Mouse (Mus musculus): ENCODE data around the gene Mtr. TPM values are rescaled to one million over a fixed set of nuclear protein-coding genes. Genes with fewer than 3 reads are reported as not detected.

The Mtr gene
- total and polyA plus RNA-seq, 2 experiments from 2014 or later, result 1.9 to 8.3 TPM

DNA sequence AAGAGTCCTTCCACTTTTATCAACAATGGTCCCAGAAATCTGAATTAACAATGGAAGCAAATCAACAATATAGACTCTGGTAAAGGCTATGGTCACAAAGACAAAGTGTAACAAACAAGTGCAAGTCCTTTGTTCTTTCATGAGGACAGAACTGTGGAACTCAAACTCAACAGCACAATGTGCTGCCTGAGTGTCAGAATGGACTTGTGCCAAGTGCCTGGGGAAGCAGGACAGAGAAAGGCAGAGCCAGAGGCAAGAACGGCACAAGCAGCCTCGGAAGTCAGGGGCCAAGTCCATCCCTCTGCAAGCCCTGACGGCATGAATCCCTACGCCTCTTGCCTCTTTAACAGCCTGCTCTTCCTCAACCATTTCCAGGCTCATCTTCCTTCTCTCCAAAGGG is 13.9 kb downstream of the Mtr start:
- Histone ChIP-seq H3K9ac (no peak overlapping the region), H3K4me1 (ENCODE audit: insufficient read depth) (no peaks in the 10 kb centered on the region), H3K9me3 (ENCODE audit: low read length) (no peaks in the 10 kb centered on the region), H3K4me2 (ENCODE audit: low read depth) (no peak overlapping the region), H3K27ac (ENCODE audit: low read depth, low read length) (no peak overlapping the region), H3K36me3 (ENCODE audit: insufficient read depth) (peaks cover 33% of the 10 kb centered on the region), H3K4me3 (ENCODE audit: low read depth, low read length) (no peak overlapping the region), H3K27me3 (ENCODE audit: insufficient read depth, low read length) (no peaks in the 10 kb centered on the region)
- DNase-seq, result peak; percentile 9
- no peak for ATAC-seq
- 61% methylated on average over 4 of the region's 4 CpGs for WGBS
- no peak for TF ChIP-seq CTCF (IDR thresholded peaks at IDR 0.05; ENCODE audit: low read depth)

DNA sequence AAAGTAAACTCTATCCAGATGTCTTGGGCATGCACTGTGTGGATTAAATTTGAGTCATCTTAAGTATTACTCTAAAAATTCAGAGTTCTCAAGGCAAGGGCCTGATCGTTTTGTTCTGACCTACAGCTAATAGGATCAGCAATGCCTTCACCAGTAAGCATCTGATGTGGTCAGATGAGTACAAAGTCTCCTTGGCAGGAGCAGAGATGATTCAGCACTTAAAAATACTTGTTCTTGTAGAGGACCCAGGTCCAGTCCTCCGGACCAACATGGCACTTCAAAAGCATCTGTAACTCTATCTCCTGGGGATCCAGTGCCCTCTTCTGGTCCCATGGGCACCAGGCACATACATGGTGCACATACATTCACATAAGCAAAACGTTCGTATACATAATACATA is 25.8 kb downstream of the Mtr start:
- ATAC-seq, result no peak
- no peak for TF ChIP-seq CTCF (IDR thresholded peaks at IDR 0.05; ENCODE audit: low read depth)
- WGBS, result 95% methylated on average over 4 of the region's 4 CpGs

DNA sequence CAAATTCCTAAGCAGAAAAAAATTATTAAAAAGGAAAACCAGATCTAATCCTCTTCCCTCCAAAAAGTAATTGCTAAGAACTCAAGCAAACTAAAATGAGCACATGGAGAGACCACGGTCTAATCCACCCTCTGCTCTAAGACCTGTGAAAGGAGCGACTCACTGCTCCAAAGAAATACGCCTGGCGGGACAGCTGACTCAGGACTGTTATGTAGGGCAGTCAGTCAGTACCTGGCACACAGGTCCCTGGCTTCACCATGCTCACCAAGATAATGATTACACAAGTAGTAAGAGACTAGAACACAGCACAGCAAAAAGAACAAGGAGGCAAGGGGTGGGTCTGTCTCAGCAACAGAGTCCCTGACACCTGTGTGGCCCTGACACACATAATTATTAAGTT is 29.7 kb downstream of the Mtr start:
- Histone ChIP-seq H3K36me3 (ENCODE audit: insufficient read depth) (peaks cover 58% of the 10 kb centered on the region), H3K4me3 (ENCODE audit: low read depth, low read length) (no peak overlapping the region), H3K27me3 (ENCODE audit: insufficient read depth, low read length) (no peaks in the 10 kb centered on the region), H3K4me1 (ENCODE audit: insufficient read depth) (no peaks in the 10 kb centered on the region), H3K27ac (ENCODE audit: low read depth, low read length) (no peak overlapping the region), H3K9me3 (ENCODE audit: low read length) (no peaks in the 10 kb centered on the region), H3K4me2 (ENCODE audit: low read depth) (no peak overlapping the region), H3K9ac (no peak overlapping the region)
- DNase-seq, result no peak
- no peak for TF ChIP-seq CTCF (IDR thresholded peaks at IDR 0.05; ENCODE audit: low read depth)
- no peak for ATAC-seq
- WGBS, result 87% methylated on average over 4 of the region's 4 CpGs

More for the DNA sequence above, 25.8 kb downstream of the Mtr start:
- H3K4me2 ChIP-seq (ENCODE audit: low read depth), result no peak overlapping the region
- no peaks in the 10 kb centered on the region for H3K9me3 ChIP-seq (ENCODE audit: low read length)
- no peaks in the 10 kb centered on the region for H3K27me3 ChIP-seq (ENCODE audit: insufficient read depth, low read length)
- no peak overlapping the region for H3K9ac ChIP-seq
- H3K36me3 ChIP-seq (ENCODE audit: insufficient read depth), result peaks cover 36% of the 10 kb centered on the region
- no peak overlapping the region for H3K27ac ChIP-seq (ENCODE audit: low read depth, low read length)
- H3K4me3 ChIP-seq (ENCODE audit: low read depth, low read length), result no peak overlapping the region
- no peaks in the 10 kb centered on the region for H3K4me1 ChIP-seq (ENCODE audit: insufficient read depth)
- no peak for DNase-seq

DNA sequence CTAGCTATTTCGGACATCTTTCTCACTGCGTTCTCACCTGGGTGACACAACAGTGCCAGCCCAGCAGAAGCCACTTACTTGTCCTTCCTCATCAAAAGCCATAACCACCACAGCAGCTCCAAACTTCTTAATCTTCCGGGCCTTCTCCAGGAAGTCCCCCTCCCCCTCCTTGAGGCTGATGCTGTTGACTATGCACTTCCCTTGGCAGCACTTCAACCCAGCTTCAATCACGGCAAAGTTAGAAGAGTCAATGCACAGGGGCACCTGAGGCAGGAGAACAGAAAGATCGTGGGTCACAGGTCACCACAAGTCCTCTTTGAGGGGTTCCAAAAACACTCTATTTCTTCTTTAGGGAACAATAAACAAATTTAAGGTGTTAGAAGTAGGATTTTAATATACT is 30.3 kb downstream of the Mtr start:
- TF ChIP-seq CTCF (IDR thresholded peaks at IDR 0.05; ENCODE audit: low read depth), result no peak
- no peak overlapping the region for H3K4me2 ChIP-seq (ENCODE audit: low read depth)
- no peaks in the 10 kb centered on the region for H3K9me3 ChIP-seq (ENCODE audit: low read length)
- DNase-seq (no peak), ATAC-seq (no peak)
- H3K4me1 ChIP-seq (ENCODE audit: insufficient read depth), result no peaks in the 10 kb centered on the region
- H3K27ac ChIP-seq (ENCODE audit: low read depth, low read length), result no peak overlapping the region
- H3K27me3 ChIP-seq (ENCODE audit: insufficient read depth, low read length), result no peaks in the 10 kb centered on the region
- peaks cover 54% of the 10 kb centered on the region for H3K36me3 ChIP-seq (ENCODE audit: insufficient read depth)
- 88% methylated on average over 5 of the region's 5 CpGs for WGBS
- no peak overlapping the region for H3K4me3 ChIP-seq (ENCODE audit: low read depth, low read length)
- H3K9ac ChIP-seq, result no peak overlapping the region

DNA sequence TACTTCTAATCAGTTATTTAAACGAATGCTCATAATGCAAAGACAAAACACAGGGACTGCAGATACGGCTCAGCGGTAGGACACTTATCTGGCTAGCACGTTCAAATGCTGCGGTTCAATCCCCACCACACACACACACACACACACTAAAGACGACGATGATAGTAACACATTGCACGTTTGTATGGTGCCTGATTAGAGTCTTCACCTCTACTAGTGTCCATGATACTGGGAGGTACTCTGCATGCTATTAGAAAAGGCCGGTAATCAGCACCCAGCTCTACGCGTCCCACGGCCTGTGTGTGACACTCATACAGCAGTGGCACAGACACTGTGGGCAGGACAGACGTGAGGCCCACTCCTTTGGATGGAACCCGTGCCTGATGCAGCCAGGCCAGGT is 39.3 kb downstream of the Mtr start:
- 94% methylated on average over 14 of the region's 14 CpGs for WGBS
- peaks cover 35% of the 10 kb centered on the region for H3K36me3 ChIP-seq (ENCODE audit: insufficient read depth)
- no peaks in the 10 kb centered on the region for H3K9me3 ChIP-seq (ENCODE audit: low read length)
- no peaks in the 10 kb centered on the region for H3K27me3 ChIP-seq (ENCODE audit: insufficient read depth, low read length)
- no peak for DNase-seq
- no peaks in the 10 kb centered on the region for H3K4me1 ChIP-seq (ENCODE audit: insufficient read depth)
- ATAC-seq, result no peak
- no peak overlapping the region for H3K4me2 ChIP-seq (ENCODE audit: low read depth)
- H3K27ac ChIP-seq (ENCODE audit: low read depth, low read length), result no peak overlapping the region
- no peak overlapping the region for H3K9ac ChIP-seq
- no peak for TF ChIP-seq CTCF (IDR thresholded peaks at IDR 0.05; ENCODE audit: low read depth)
- no peak overlapping the region for H3K4me3 ChIP-seq (ENCODE audit: low read depth, low read length)

DNA sequence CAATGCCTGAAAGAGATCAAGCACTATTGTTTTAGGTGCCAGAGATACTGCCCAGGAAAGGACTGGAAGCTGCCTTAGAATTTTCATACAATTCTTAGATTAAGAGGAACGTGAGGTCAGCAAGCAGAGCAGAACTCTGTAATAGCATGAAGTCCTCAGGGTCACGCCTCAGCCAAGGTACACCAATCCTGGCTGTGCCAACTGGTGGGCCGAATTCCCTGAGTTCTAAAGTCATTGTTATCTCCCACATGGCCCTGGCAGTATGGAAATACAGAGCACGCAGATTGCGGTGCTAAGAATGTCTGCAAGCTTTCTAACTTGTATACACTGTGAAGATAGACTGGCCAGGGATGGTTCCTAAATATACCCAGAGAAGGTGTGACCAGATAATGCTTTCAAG is 43.0 kb downstream of the Mtr start:
- 83% methylated on average over 5 of the region's 5 CpGs for WGBS

DNA sequence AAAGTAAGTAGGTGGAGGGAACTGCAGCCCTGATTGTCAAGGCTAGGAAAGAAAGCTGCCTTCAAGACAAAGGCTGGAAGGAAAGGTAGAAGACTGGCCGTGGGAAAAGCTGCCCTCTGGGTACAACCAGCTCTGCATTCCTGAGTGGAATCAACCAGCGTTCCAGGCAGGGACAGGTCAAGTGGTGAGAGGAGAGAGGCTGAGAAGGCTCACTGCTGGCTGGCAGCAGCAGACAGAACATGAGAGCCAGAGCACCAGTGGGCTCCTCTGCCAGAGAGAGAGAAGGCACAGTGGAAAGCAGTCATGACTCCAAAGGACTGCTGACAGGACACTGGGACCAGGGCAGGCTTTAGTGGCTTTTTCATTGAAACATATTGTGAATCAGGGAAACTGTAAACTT is 46.9 kb downstream of the Mtr start:
- Histone ChIP-seq H3K4me1 (ENCODE audit: insufficient read depth) (no peaks in the 10 kb centered on the region), H3K27me3 (ENCODE audit: insufficient read depth, low read length) (no peaks in the 10 kb centered on the region), H3K4me2 (ENCODE audit: low read depth) (no peak overlapping the region), H3K27ac (ENCODE audit: low read depth, low read length) (no peak overlapping the region), H3K36me3 (ENCODE audit: insufficient read depth) (peaks cover 40% of the 10 kb centered on the region), H3K4me3 (ENCODE audit: low read depth, low read length) (no peak overlapping the region), H3K9me3 (ENCODE audit: low read length) (no peaks in the 10 kb centered on the region), H3K9ac (no peak overlapping the region)
- DNase-seq (no peak), ATAC-seq (no peak)
- 76% methylated on average over 2 of the region's 2 CpGs for WGBS
- TF ChIP-seq CTCF (IDR thresholded peaks at IDR 0.05; ENCODE audit: low read depth), result no peak

More for the DNA sequence above, 43.0 kb downstream of the Mtr start:
- Histone ChIP-seq H3K4me3 (ENCODE audit: low read depth, low read length) (no peak overlapping the region), H3K36me3 (ENCODE audit: insufficient read depth) (peaks cover 36% of the 10 kb centered on the region), H3K4me1 (ENCODE audit: insufficient read depth) (no peaks in the 10 kb centered on the region), H3K9me3 (ENCODE audit: low read length) (no peaks in the 10 kb centered on the region), H3K27ac (ENCODE audit: low read depth, low read length) (no peak overlapping the region), H3K4me2 (ENCODE audit: low read depth) (no peak overlapping the region), H3K9ac (no peak overlapping the region), H3K27me3 (ENCODE audit: insufficient read depth, low read length) (no peaks in the 10 kb centered on the region)
- ATAC-seq (no peak), DNase-seq (no peak)
- TF ChIP-seq CTCF (IDR thresholded peaks at IDR 0.05; ENCODE audit: low read depth), result no peak

Data from forebrain, postnatal 0 days (tissue).